Mouse (Mus musculus) layer of hippocampus, postnatal 14 days (tissue): ENCODE measurements at regions not wholly inside any gene's neighbourhood (a gene's known extent, or its start where the extent isn't known, plus 50 kb on each side); places are given as distances from the start of the nearest gene placed in this dataset.

Source experiments
- DNase-seq, 2 experiments: peaks; one replicate each; pipeline ENCODE4 v3.0.0; 2021 to 2022; ENCODE audit warnings: low spot score in 2 of 2, mixed read lengths in 1 of 2

GRCm38 (mm10) chr1:73857497-73857896 is 266.8 kb downstream of the Tns1 start:
- no peak for DNase-seq

- DNase-seq, result no peak
These were observed 267.4 kb downstream of the Tns1 start for GRCm38 (mm10) chr1:73856811-73857210.

GRCm38 (mm10) chr1:73855306-73855705 is 268.9 kb downstream of the Tns1 start:
- no peak for DNase-seq

GRCm38 (mm10) chr1:73853851-73854250 is 270.4 kb downstream of the Tns1 start:
- no peak for DNase-seq

GRCm38 (mm10) chr1:73850173-73851014 is 273.9 kb downstream of the Tns1 start:
- DNase-seq, result no peak

GRCm38 (mm10) chr1:73848370-73848769 is 275.9 kb downstream of the Tns1 start:
- DNase-seq, result no peak

GRCm38 (mm10) chr1:73847126-73847525 is 277.1 kb downstream of the Tns1 start:
- no peak for DNase-seq

GRCm38 (mm10) chr1:73845115-73845514 is 279.1 kb downstream of the Tns1 start:
- no peak for DNase-seq

GRCm38 (mm10) chr1:73844574-73844973 is 279.7 kb downstream of the Tns1 start:
- no peak for DNase-seq

GRCm38 (mm10) chr1:73839351-73839750 is 284.9 kb downstream of the Tns1 start:
- peak in 1 of 2 experiments; percentile 58 for DNase-seq

GRCm38 (mm10) chr1:73836680-73837079 is 287.6 kb downstream of the Tns1 start:
- DNase-seq, result no peak

GRCm38 (mm10) chr1:73834566-73834965 is 289.7 kb downstream of the Tns1 start:
- DNase-seq, result no peak

- DNase-seq, result no peak
These were observed 293.6 kb downstream of the Tns1 start for GRCm38 (mm10) chr1:73830486-73831132.

GRCm38 (mm10) chr1:73828996-73829395 is 295.3 kb downstream of the Tns1 start:
- peak; percentile 68 to 77 for DNase-seq

GRCm38 (mm10) chr1:73826243-73826930 is 297.9 kb downstream of the Tns1 start:
- DNase-seq, result peak; percentile 92 to 95

- no peak for DNase-seq
These were observed 299.7 kb downstream of the Tns1 start for GRCm38 (mm10) chr1:73824406-73825184.

- no peak for DNase-seq
These were observed 300.5 kb downstream of the Tns1 start for GRCm38 (mm10) chr1:73823726-73824125.

GRCm38 (mm10) chr1:73822616-73823015 is 301.6 kb downstream of the Tns1 start:
- no peak for DNase-seq

GRCm38 (mm10) chr1:73820701-73821100 is 303.5 kb downstream of the Tns1 start:
- DNase-seq, result no peak

- no peak for DNase-seq
These were observed 317.0 kb downstream of the Tns1 start for GRCm38 (mm10) chr1:73807206-73807605.

GRCm38 (mm10) chr1:73805156-73805555 is 319.1 kb downstream of the Tns1 start:
- no peak for DNase-seq
